Mouse (Mus musculus): ENCODE measurements around the gene Gnai2. TPM values are rescaled to one million over a fixed set of nuclear protein-coding genes. Genes with fewer than 3 reads are reported as not detected.
A peak's percentile ranks its signal among the peaks of the same experiment; 100 is the strongest.

The Gnai2 gene
- polyA plus RNA-seq, 1 experiment from 2014 or later: 265 TPM

- Histone ChIP-seq H3K9ac (ENCODE audit: low read depth, low read length) (peak overlapping the region; percentile 87), H3K4me3 (ENCODE audit: low read depth, low read length) (peak overlapping the region; percentile 95), H3K4me2 (replicated peaks; ENCODE audit: low read depth) (peak overlapping the region; percentile 97), H3K27ac (ENCODE audit: low read depth, low read length) (peak overlapping the region; percentile 83), H3K27me3 (replicated peaks; ENCODE audit: control insufficient read depth, insufficient read depth, low read length) (no peaks in the 10 kb centered on the region), H3K9me3 (ENCODE audit: control insufficient read depth) (no peaks in the 10 kb centered on the region), H3K4me1 (replicated peaks; ENCODE audit: control insufficient read depth, insufficient read depth, low read length) (0 out of 2 replicates have a peak, but pooled peaks cover 10% of the 10 kb centered on the region), H3K36me3 (ENCODE audit: control insufficient read depth, insufficient read depth) (no peaks in the 10 kb centered on the region)
- peak; percentile 3 for ATAC-seq
- 2% methylated on average over 35 of the region's 35 CpGs for WGBS
- 0 out of 2 replicates have a peak, but pooled peaks have one; percentile 1 for TF ChIP-seq CTCF (IDR thresholded peaks at IDR 0.05; ENCODE audit: low read depth)
Measured at GRCm38 (mm10) chr9:107634406-107635278, 525 bp downstream of the Gnai2 start.

- 0 out of 2 replicates have a peak, but pooled peaks cover 16% of the 10 kb centered on the region for H3K4me1 ChIP-seq (replicated peaks; ENCODE audit: control insufficient read depth, insufficient read depth, low read length)
Measured at GRCm38 (mm10) chr9:107633661-107634405, 1.3 kb downstream of the Gnai2 start.

GRCm38 (mm10) chr9:107633091-107633660 lies 2.0 kb downstream of the Gnai2 start:
- WGBS: 2% methylated on average over 33 of the region's 33 CpGs
- H3K9ac ChIP-seq (ENCODE audit: low read depth, low read length): peak overlapping the region; percentile 87
- H3K4me2 ChIP-seq (replicated peaks; ENCODE audit: low read depth): peak overlapping the region; percentile 97
- H3K36me3 ChIP-seq (ENCODE audit: control insufficient read depth, insufficient read depth): no peaks in the 10 kb centered on the region; the same call in 1 of the 2 replicates
- ATAC-seq: peak; percentile 14; the same call in 1 of the 2 replicates
- no peaks in the 10 kb centered on the region for H3K27me3 ChIP-seq (replicated peaks; ENCODE audit: control insufficient read depth, insufficient read depth, low read length)
- no peak for TF ChIP-seq CTCF (IDR thresholded peaks at IDR 0.05; ENCODE audit: low read depth)
- H3K9me3 ChIP-seq (ENCODE audit: control insufficient read depth): no peaks in the 10 kb centered on the region
- peak overlapping the region; percentile 83 for H3K27ac ChIP-seq (ENCODE audit: low read depth, low read length)
- peak overlapping the region; percentile 95 for H3K4me3 ChIP-seq (ENCODE audit: low read depth, low read length)
- 0 out of 2 replicates have a peak, but pooled peaks cover 16% of the 10 kb centered on the region for H3K4me1 ChIP-seq (replicated peaks; ENCODE audit: control insufficient read depth, insufficient read depth, low read length)

More at GRCm38 (mm10) chr9:107633661-107634405, 1.3 kb downstream of the Gnai2 start:
- Histone ChIP-seq H3K36me3 (ENCODE audit: control insufficient read depth, insufficient read depth) (no peaks in the 10 kb centered on the region), H3K27ac (ENCODE audit: low read depth, low read length) (peak overlapping the region; percentile 83), H3K9me3 (ENCODE audit: control insufficient read depth) (no peaks in the 10 kb centered on the region), H3K4me3 (ENCODE audit: low read depth, low read length) (peak overlapping the region; percentile 95), H3K4me2 (replicated peaks; ENCODE audit: low read depth) (peak overlapping the region; percentile 97), H3K9ac (ENCODE audit: low read depth, low read length) (peak overlapping the region; percentile 87), H3K27me3 (replicated peaks; ENCODE audit: control insufficient read depth, insufficient read depth, low read length) (no peaks in the 10 kb centered on the region)
- 2% methylated on average over 15 of the region's 15 CpGs for WGBS
- ATAC-seq: no peak; the same call in 1 of the 2 replicates
- TF ChIP-seq CTCF (IDR thresholded peaks at IDR 0.05; ENCODE audit: low read depth): no peak

- Histone ChIP-seq H3K4me1 (replicated peaks; ENCODE audit: control insufficient read depth, insufficient read depth, low read length) (0 out of 2 replicates have a peak, but pooled peaks cover 16% of the 10 kb centered on the region), H3K4me3 (ENCODE audit: low read depth, low read length) (peak overlapping the region; percentile 95), H3K27ac (ENCODE audit: low read depth, low read length) (peak overlapping the region; percentile 83; the same call in 1 of the 2 replicates), H3K36me3 (ENCODE audit: control insufficient read depth, insufficient read depth) (peaks cover 2% of the 10 kb centered on the region; the same call in 1 of the 2 replicates), H3K27me3 (replicated peaks; ENCODE audit: control insufficient read depth, insufficient read depth, low read length) (no peaks in the 10 kb centered on the region), H3K9me3 (ENCODE audit: control insufficient read depth) (no peaks in the 10 kb centered on the region), H3K4me2 (replicated peaks; ENCODE audit: low read depth) (peak overlapping the region; percentile 97), H3K9ac (ENCODE audit: low read depth, low read length) (peak overlapping the region; percentile 87; the same call in 1 of the 2 replicates)
- WGBS: 49% methylated on average over 6 of the region's 6 CpGs
- no peak for TF ChIP-seq CTCF (IDR thresholded peaks at IDR 0.05; ENCODE audit: low read depth)
- no peak for ATAC-seq
Measured at GRCm38 (mm10) chr9:107632478-107632877, 2.7 kb downstream of the Gnai2 start.

GRCm38 (mm10) chr9:107631861-107632260 lies 3.3 kb downstream of the Gnai2 start:
- Histone ChIP-seq H3K9me3 (ENCODE audit: control insufficient read depth) (no peaks in the 10 kb centered on the region), H3K4me3 (ENCODE audit: low read depth, low read length) (no peak overlapping the region), H3K4me1 (replicated peaks; ENCODE audit: control insufficient read depth, insufficient read depth, low read length) (peaks cover 20% of the 10 kb centered on the region), H3K36me3 (ENCODE audit: control insufficient read depth, insufficient read depth) (peaks cover 5% of the 10 kb centered on the region; the same call in 1 of the 2 replicates), H3K9ac (ENCODE audit: low read depth, low read length) (no peak overlapping the region), H3K27ac (ENCODE audit: low read depth, low read length) (no peak overlapping the region), H3K4me2 (replicated peaks; ENCODE audit: low read depth) (peak overlapping the region; percentile 13; the same call in 1 of the 2 replicates), H3K27me3 (replicated peaks; ENCODE audit: control insufficient read depth, insufficient read depth, low read length) (no peaks in the 10 kb centered on the region)
- WGBS: 93% methylated on average over 8 of the region's 8 CpGs
- no peak for TF ChIP-seq CTCF (IDR thresholded peaks at IDR 0.05; ENCODE audit: low read depth)
- ATAC-seq: no peak

All from intestine, postnatal 0 days (tissue).